Mouse (Mus musculus) hematopoietic stem cell, adult 5-6 weeks (primary cell): ENCODE data around the gene Rnf126. TPM values are rescaled to one million over a fixed set of nuclear protein-coding genes. Genes with fewer than 3 reads are reported as not detected.

Experiments used
- ATAC-seq, 2 experiments: fragments of 125-278 bp in 1 of 2; replicated peaks in 1 of 2; 2 replicates each; pipeline ENCODE4 v1.8.0; 2016 to 2017; ENCODE audit warnings: inconsistent platforms in 2 of 2, mild to moderate bottlenecking in 2 of 2, moderate number of reproducible peaks in 2 of 2, low read depth in 1 of 2, moderate TSS enrichment in 1 of 2; ENCODE audit not compliant: low FRiP score in 2 of 2, poor library complexity in 2 of 2, severe bottlenecking in 2 of 2, insufficient read depth in 1 of 2, low TSS enrichment in 1 of 2
- total RNA-seq: library from RNA; stranded (forward); fragments of 172-1452, 232-1000 nt; gene quantifications from 2 replicates; pipeline ENCODE4 v1.2.3, GENCODE M21; 2017

Rnf126 gene
- total RNA-seq, 1 experiment from 2014 or later, result 21.7 TPM

GRCm38 (mm10) chr10:79721089-79721488 lies 45.7 kb downstream of the Rnf126 start:
- ATAC-seq, result no peak

GRCm38 (mm10) chr10:79717640-79718357 lies 49.0 kb downstream of the Rnf126 start:
- ATAC-seq, result peak; percentile 44 to 61; a peak in 3 of 4 replicates

GRCm38 (mm10) chr10:79716988-79717355 lies 49.8 kb downstream of the Rnf126 start:
- no peak for ATAC-seq

GRCm38 (mm10) chr10:79716254-79716987 lies 50.3 kb downstream of the Rnf126 start, which contains the start of gene Hcn2:
Gene Hcn2 (plus strand): TSS chr10:79716634.
- ATAC-seq, result no peak

- no peak for ATAC-seq
These were observed 51.8 kb downstream of the Rnf126 start for GRCm38 (mm10) chr10:79714996-79715395.

- no peak for ATAC-seq
These were observed 53.6 kb downstream of the Rnf126 start for GRCm38 (mm10) chr10:79713163-79713562.

- ATAC-seq, result peak; percentile 46 to 51; a peak in 3 of 4 replicates
These were observed 54.1 kb downstream of the Rnf126 start for GRCm38 (mm10) chr10:79712499-79713126.

- 0 out of 4 replicates have a peak, but pooled peaks of 1 of the 2 experiments have one; percentile 15 for ATAC-seq
These were observed 54.7 kb downstream of the Rnf126 start for GRCm38 (mm10) chr10:79712029-79712428.

- ATAC-seq, result no peak
These were observed 57.4 kb downstream of the Rnf126 start for GRCm38 (mm10) chr10:79709307-79709706.

- ATAC-seq, result no peak
These were observed 58.1 kb downstream of the Rnf126 start for GRCm38 (mm10) chr10:79708668-79709067.

Other genes starting within 250 kb of the Rnf126 start
- gene Plpp2, start 233.2 kb downstream of the Rnf126 start, total RNA-seq, result 7.4 and 11.1 TPM in 2 replicates
- 17.9 and 18.5 TPM in 2 replicates for gene Mier2, start 211.8 kb downstream of the Rnf126 start, total RNA-seq
- gene Theg, start 179.6 kb downstream of the Rnf126 start, total RNA-seq, result not detected in 2 replicates
- 0.10 TPM in 1 of 2 replicates, not detected in the other for gene C2cd4c, start 152.9 kb downstream of the Rnf126 start, total RNA-seq
- not detected in 2 replicates for gene Shc2, start 129.0 kb downstream of the Rnf126 start, total RNA-seq
- not detected in 2 replicates for gene Odf3l2, start 121.2 kb downstream of the Rnf126 start, total RNA-seq
- gene Madcam1, start 102.4 kb downstream of the Rnf126 start, total RNA-seq, result not detected in 2 replicates
- gene Tpgs1, start 97.6 kb downstream of the Rnf126 start, total RNA-seq, result 0.50 and 7.2 TPM in 2 replicates
- gene Cdc34, start 84.8 kb downstream of the Rnf126 start, total RNA-seq, result 64.2 and 65.0 TPM in 2 replicates
- gene Gzmm, start 77.9 kb downstream of the Rnf126 start, total RNA-seq, result 0.94 TPM in 1 of 2 replicates, not detected in the other
- gene Bsg, start 62.5 kb downstream of the Rnf126 start, total RNA-seq, result 203 and 235 TPM in 2 replicates
- gene Hcn2, start 50.3 kb downstream of the Rnf126 start, total RNA-seq, result 0.44 TPM in 1 of 2 replicates, not detected in the other
- 10.9 and 12.1 TPM in 2 replicates for gene Polrmt, start 20.4 kb downstream of the Rnf126 start, total RNA-seq
- not detected in 2 replicates for gene Fgf22, start 11.9 kb downstream of the Rnf126 start, total RNA-seq
- 0.99 and 1.6 TPM in 2 replicates for gene Fstl3, start 10.3 kb upstream of the Rnf126 start, total RNA-seq
- gene Prss57, start 24.0 kb upstream of the Rnf126 start, total RNA-seq, result 10.0 and 18.4 TPM in 2 replicates
- 8.8 and 12.4 TPM in 2 replicates for gene Palm, start 26.6 kb upstream of the Rnf126 start, total RNA-seq
- 0.13 TPM in 1 of 2 replicates, not detected in the other for gene Misp, start 54.0 kb upstream of the Rnf126 start, total RNA-seq
- 165 and 178 TPM in 2 replicates for gene Ptbp1, start 87.5 kb upstream of the Rnf126 start, total RNA-seq
- gene Prtn3, start 107.5 kb upstream of the Rnf126 start, total RNA-seq, result 25.6 and 141 TPM in 2 replicates
- 67.8 and 93.7 TPM in 2 replicates for gene Plppr3, start 107.7 kb upstream of the Rnf126 start, total RNA-seq
- gene Elane, start 119.3 kb upstream of the Rnf126 start, total RNA-seq, result 41.4 and 147 TPM in 2 replicates
- not detected in 2 replicates for gene Cfd, start 123.9 kb upstream of the Rnf126 start, total RNA-seq
- 26.8 and 34.2 TPM in 2 replicates for gene Med16, start 142.0 kb upstream of the Rnf126 start, total RNA-seq
- gene Gm26602, start 143.9 kb upstream of the Rnf126 start, total RNA-seq, result not detected in 2 replicates
- gene Kiss1r, start 150.0 kb upstream of the Rnf126 start, total RNA-seq, result 0.10 and 0.19 TPM in 2 replicates
- 56.9 and 83.5 TPM in 2 replicates for gene R3hdm4, start 154.3 kb upstream of the Rnf126 start, total RNA-seq
- gene Arid3a, start 160.1 kb upstream of the Rnf126 start, total RNA-seq, result 7.6 and 10.1 TPM in 2 replicates
- 19.3 and 23.0 TPM in 2 replicates for gene Wdr18, start 193.2 kb upstream of the Rnf126 start, total RNA-seq
- gene Grin3b, start 203.8 kb upstream of the Rnf126 start, total RNA-seq, result not detected in 2 replicates
- 47.4 and 59.9 TPM in 2 replicates for gene Tmem259, start 217.4 kb upstream of the Rnf126 start, total RNA-seq
- gene Cnn2, start 221.6 kb upstream of the Rnf126 start, total RNA-seq, result 62.2 and 103 TPM in 2 replicates
- gene Abca7, start 229.5 kb upstream of the Rnf126 start, total RNA-seq, result 11.5 and 15.9 TPM in 2 replicates
- gene Arhgap45, start 249.7 kb upstream of the Rnf126 start, total RNA-seq, result 80.9 and 114 TPM in 2 replicates